Mouse (Mus musculus) megakaryocyte, embryonic 14.5 days (primary cell): ENCODE results near the gene Slc16a1. TPM values are rescaled to one million over a fixed set of nuclear protein-coding genes. Genes with fewer than 3 reads are reported as not detected.

Experiments used
- H3K27me3 ChIP-seq: replicated peaks from 2 replicates; pipeline ENCODE3; 2012; ENCODE audit warnings: inconsistent platforms
- H3K36me3 ChIP-seq: replicated peaks from 2 replicates; pipeline ENCODE3; 2012; ENCODE audit warnings: low read length, inconsistent platforms, mixed read lengths
- H3K4me1 ChIP-seq: 2 replicates; pipeline ENCODE4 v1.6.1; 2012; ENCODE audit warnings: inconsistent platforms
- H3K4me3 ChIP-seq: replicated peaks from 2 replicates; pipeline ENCODE3; 2012; ENCODE audit warnings: moderate library complexity, mild to moderate bottlenecking, inconsistent platforms
- H3K9me3 ChIP-seq: 2 replicates; pipeline ENCODE4 v1.6.1; 2012; ENCODE audit warnings: inconsistent platforms
- FLI1 ChIP-seq: IDR thresholded peaks from 2 replicates; pipeline ENCODE4 v1.6.1; 2012; ENCODE audit warnings: low read length, inconsistent platforms, mixed read lengths
- GATA1 ChIP-seq: IDR thresholded peaks from 3 replicates; pipeline ENCODE4 v1.6.1; 2012; ENCODE audit warnings: mixed read lengths, low read length, inconsistent platforms, borderline replicate concordance
- polyA plus RNA-seq: library from polyadenylated mRNA; stranded (reverse); fragments of >175 nt; gene quantifications from 2 replicates; pipeline ENCODE4 v1.2.3, GENCODE M21; 2012; ENCODE audit warnings: low replicate concordance; ENCODE audit not compliant: insufficient read depth

Slc16a1 gene
- polyA plus RNA-seq, 1 experiment, result 8.0 TPM

DNA sequence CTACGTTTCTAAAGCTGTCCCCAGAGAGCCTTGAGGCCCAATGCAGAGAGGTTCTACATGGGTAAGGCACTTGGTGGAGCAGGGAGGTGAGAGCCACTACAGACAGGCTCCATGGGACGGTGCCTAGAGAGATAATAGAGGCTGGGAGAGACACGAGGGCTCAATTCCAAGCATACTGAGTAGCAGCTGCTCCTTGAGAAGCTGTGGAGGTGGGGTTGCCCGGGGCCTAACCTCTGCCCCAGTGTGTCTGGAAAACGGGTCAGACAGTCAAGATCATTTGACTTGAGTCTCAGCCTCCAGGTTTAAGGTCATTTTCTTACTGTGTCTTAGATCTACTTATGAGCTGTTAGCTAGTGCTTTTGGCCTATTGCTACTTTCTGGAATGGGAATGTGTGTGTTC, 25.4 kb upstream of the Slc16a1 start:
- H3K4me3 ChIP-seq, result no peak overlapping the region
- no peak for TF ChIP-seq GATA1
- TF ChIP-seq FLI1, result no peak
- no peaks in the 10 kb centered on the region for H3K36me3 ChIP-seq
- no peaks in the 10 kb centered on the region for H3K9me3 ChIP-seq
- no peaks in the 10 kb centered on the region for H3K4me1 ChIP-seq
- H3K27me3 ChIP-seq, result peaks cover 12% of the 10 kb centered on the region

DNA sequence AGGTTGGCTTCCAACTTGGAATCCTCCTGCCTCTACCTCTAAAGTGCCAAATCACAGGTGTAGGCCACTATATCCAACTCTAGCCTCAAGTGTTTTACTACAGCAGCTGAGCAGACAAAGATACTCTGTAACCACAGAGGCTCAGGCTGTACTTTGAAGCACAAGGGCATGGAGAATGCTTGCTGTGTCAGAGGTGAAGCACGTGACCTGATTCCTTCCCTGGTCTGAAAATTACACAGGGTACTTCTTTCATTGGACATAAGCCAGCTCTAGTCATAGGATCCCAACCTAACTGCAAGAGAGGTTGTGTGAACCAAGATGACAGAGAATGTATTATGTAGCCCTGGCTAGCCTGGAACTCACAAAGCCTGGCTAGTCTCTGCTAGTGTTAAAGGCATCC, 24.4 kb upstream of the Slc16a1 start:
- Histone ChIP-seq H3K9me3 (no peaks in the 10 kb centered on the region), H3K4me3 (no peak overlapping the region), H3K4me1 (no peaks in the 10 kb centered on the region), H3K27me3 (peaks cover 12% of the 10 kb centered on the region), H3K36me3 (no peaks in the 10 kb centered on the region)
- TF ChIP-seq FLI1 (no peak), GATA1 (no peak)

DNA sequence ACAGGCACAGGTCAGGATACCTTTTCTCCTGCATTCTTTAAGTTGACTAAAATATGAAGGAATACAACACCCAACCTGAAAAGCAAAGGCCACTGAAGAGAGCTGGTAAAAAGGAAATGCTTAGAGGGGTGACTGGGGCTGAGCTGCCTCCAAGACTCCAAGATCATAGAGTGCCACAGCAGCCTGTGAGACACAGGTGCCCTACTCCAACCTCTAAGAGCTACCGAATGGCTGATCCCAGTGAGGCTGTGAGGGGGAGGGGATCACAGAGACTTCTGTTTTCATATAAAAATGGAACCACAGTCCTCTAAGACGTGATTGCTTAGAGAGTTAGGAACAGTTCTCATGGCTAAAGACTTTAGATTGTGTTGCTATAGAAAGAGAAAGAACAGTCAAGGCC, 23.3 kb upstream of the Slc16a1 start:
- Histone ChIP-seq H3K4me1 (no peaks in the 10 kb centered on the region), H3K4me3 (no peak overlapping the region), H3K27me3 (peaks cover 12% of the 10 kb centered on the region), H3K9me3 (no peaks in the 10 kb centered on the region), H3K36me3 (no peaks in the 10 kb centered on the region)
- TF ChIP-seq GATA1 (no peak), FLI1 (no peak)

DNA sequence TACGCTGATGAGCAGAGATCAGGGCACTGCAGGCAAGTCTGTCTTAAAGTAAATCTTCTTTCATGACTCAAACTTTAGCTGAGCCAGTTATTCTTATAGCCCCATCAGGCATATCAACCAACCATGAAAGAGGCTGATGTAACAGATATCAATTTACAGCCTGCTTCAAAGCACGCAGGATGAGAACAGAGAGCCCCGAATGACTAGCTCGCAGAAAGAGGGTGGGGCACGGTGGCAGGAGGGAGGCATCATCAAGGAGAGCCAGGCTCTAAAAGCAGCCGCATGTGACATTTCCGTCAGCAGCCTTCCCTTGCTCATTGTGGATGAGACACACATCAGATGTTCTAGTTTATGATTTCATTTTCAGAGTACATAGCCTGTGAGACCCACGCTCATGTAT, 22.3 kb upstream of the Slc16a1 start:
- H3K9me3 ChIP-seq, result peaks cover 4% of the 10 kb centered on the region; the same call in 1 of the 2 replicates
- peaks cover 7% of the 10 kb centered on the region for H3K27me3 ChIP-seq
- H3K4me1 ChIP-seq, result no peaks in the 10 kb centered on the region
- H3K4me3 ChIP-seq, result no peak overlapping the region
- peaks cover 2% of the 10 kb centered on the region for H3K36me3 ChIP-seq
- no peak for TF ChIP-seq GATA1
- no peak for TF ChIP-seq FLI1

DNA sequence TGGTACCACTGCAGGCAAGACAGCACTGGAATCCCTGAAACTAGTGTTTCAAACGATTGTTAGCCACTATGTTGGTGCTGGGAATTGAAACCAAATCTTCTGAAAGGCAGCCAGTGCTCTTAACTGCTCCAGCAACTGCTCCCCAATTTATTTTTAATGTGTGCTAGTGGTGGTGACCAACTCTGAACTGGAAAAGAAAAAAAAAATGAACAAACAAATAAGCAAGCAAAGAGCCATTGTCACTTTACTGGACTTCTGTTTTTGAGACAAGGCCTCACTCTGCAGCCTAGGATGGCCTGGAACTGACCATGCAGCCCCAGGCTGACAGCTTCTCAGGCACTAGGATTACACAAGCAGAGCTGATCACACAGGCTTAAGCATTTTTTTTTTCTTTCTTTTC, 16.6 kb upstream of the Slc16a1 start:
- Histone ChIP-seq H3K4me1 (no peaks in the 10 kb centered on the region), H3K4me3 (no peak overlapping the region), H3K27me3 (no peaks in the 10 kb centered on the region), H3K9me3 (peaks cover 5% of the 10 kb centered on the region; the same call in 1 of the 2 replicates), H3K36me3 (peaks cover 2% of the 10 kb centered on the region)
- TF ChIP-seq FLI1 (no peak), GATA1 (no peak)

DNA sequence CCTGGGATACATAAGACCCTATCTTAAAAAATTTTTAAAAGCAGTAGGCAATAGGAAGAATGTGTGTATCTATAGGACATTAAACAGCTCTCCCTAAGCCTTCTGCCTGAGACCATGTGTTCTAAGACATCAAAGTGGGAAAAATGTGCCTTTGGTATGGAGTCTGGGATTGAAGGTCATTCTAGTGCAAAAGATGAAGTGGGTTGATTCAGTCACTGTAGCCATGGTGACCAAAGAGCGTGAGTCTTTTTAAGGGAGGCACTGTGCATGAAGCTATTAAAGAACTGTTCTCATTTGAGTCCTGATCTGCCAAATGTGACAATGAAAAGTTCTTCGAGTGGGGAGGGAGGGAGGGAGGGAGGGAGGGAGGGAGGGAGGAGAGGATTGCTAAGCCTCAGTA, 8.7 kb upstream of the Slc16a1 start:
- TF ChIP-seq GATA1 (no peak), FLI1 (no peak)
- Histone ChIP-seq H3K27me3 (no peaks in the 10 kb centered on the region), H3K9me3 (no peaks in the 10 kb centered on the region), H3K4me3 (no peak overlapping the region), H3K4me1 (peaks cover 24% of the 10 kb centered on the region), H3K36me3 (peaks cover 5% of the 10 kb centered on the region)

DNA sequence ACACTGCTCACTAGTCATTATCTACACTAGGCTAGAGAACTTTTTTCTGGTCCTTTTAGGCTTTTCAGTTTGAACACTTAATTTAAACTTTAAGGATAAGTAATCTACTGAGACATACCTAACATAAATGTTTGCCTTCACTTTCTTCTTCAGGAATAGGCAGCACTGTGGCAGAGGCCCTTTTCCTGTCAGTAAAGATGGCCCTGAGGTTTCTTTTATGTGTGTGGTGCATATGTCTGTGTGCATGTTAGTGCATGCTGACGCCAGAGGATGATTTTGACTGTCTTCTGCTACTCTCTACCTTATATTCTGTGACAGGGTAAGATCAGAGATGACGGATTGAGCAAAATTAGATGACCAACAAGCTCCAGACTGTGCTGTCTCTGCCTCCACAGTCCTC, 7.5 kb upstream of the Slc16a1 start:
- Histone ChIP-seq H3K4me1 (peaks cover 24% of the 10 kb centered on the region), H3K4me3 (no peak overlapping the region), H3K9me3 (no peaks in the 10 kb centered on the region), H3K27me3 (no peaks in the 10 kb centered on the region), H3K36me3 (peaks cover 5% of the 10 kb centered on the region)
- TF ChIP-seq FLI1, result no peak
- no peak for TF ChIP-seq GATA1

DNA sequence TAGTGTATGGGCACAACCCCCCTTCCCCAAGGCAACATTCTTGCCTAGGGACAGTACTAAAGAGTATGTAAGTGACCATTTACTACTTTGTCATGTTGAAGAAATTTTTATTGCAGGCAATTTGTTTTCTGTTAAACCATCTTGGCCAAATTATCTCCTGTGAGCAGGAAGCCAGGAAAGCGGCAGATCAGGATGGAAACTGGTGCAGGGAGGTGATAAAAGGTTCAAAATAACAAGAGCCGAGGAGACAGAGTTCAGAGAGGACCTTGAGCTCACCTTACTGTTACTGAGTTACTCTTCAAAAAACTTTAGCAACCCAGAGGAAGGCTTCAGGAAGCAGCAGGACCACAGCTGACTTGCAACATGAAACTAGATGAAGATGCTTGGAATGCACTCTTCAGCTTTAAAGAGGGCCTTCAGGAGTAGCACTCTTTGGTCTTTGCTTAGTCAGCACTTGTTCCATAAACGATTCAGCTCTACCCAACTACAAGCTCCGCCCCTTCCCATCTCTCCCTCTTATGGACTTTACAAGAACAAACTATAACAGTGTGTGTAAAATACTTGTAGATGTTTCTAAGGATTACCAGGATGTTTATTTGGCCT, 5.8 kb upstream of the Slc16a1 start:
- Histone ChIP-seq H3K4me3 (peak overlapping the region; percentile 31), H3K4me1 (peaks cover 38% of the 10 kb centered on the region), H3K9me3 (no peaks in the 10 kb centered on the region), H3K27me3 (no peaks in the 10 kb centered on the region), H3K36me3 (peaks cover 5% of the 10 kb centered on the region)
- TF ChIP-seq GATA1, result no peak
- TF ChIP-seq FLI1, result no peak

DNA sequence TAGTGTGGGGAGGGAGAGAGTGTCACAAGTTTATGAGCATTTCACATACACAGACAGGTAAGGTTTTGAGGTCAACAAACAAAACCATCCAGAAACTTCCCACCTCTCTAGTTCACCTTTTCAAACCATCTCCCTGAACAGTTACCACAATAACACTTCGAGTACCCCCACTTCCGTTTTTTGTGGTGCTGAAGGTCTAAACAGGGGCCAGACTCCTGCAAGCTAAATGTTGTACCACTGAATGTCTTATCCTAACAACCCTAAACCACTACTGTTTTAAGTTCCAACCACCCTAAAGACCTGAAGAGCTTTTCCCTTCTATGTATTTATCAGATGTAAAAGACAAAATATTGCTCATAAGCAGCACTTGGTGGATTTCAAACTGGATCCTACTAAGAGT, 2.0 kb upstream of the Slc16a1 start:
- Histone ChIP-seq H3K4me3 (no peak overlapping the region), H3K27me3 (no peaks in the 10 kb centered on the region), H3K36me3 (peaks cover 5% of the 10 kb centered on the region), H3K9me3 (no peaks in the 10 kb centered on the region), H3K4me1 (peaks cover 61% of the 10 kb centered on the region)
- TF ChIP-seq GATA1, result no peak
- no peak for TF ChIP-seq FLI1

DNA sequence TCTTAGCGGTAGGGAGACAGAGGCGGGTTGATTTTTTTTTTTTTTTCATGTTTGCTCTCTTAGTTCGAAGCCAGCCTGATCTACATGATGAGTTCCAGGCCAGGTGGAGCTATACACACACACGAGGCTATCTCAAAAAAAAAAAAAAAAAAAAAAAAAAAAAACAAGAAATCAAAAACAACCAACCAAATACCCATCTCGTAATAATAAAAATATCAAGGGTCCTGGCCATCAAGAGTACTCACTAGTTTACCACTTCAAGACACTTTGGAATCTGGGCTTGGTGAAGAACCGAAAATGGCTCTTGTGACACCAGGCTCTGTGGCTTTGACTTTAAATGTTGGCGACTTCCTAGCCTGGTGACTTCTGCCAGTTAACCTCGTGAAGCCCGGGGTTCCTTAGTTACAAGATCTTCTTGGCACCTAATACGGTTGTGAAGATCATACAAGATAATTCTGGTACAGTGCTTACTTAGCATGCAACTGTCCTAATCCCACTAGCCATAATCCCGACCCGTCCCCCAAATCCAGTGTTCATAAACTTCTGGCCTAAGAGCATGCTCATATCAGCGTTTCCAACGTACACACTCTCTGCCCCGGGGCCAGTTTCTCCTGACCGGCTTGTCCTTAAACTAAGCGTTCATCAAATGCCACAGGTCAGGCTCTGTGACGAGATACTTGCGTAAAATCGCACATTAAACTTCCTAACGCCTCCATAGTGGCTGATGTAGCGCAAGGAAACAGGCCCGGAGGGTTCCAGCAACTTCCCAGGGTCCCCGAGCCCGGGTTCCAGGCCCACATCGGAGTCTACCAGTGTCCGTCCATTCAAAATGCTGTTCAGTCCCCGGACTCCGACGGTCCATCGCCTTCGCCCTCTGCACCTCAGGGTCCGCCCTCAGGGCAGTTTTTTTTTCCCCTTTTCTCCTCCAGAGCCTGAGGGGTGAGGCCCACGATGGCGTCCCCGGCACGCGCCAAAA, 753 bp upstream of the Slc16a1 start:
- Histone ChIP-seq H3K36me3 (peaks cover 5% of the 10 kb centered on the region), H3K9me3 (no peaks in the 10 kb centered on the region), H3K4me3 (peak overlapping the region; percentile 97), H3K27me3 (no peaks in the 10 kb centered on the region), H3K4me1 (peaks cover 63% of the 10 kb centered on the region)
- TF ChIP-seq GATA1 (no peak), FLI1 (no peak)
